Mouse (Mus musculus) c-Kit-positive CD71-positive TER-119-positive erythroid progenitor cells, embryonic 14.5 days (primary cell): ENCODE results near the gene Ffar1.

Experiments
- DNase-seq: peaks from one replicate; pipeline ENCODE4 v3.0.0-alpha.2; 2013; ENCODE audit warnings: low spot score

Gene Ffar1

GRCm38 (mm10) chr7:30861464-30861863 is at the start of gene Ffar1:
Gene Ffar1, minus strand, starts transcription at chr7:30861564.
- no peak for DNase-seq

- no peak for DNase-seq
Observed at GRCm38 (mm10) chr7:30909773-30910172, 48.4 kb upstream of the Ffar1 start.

- no peak for DNase-seq
Observed at GRCm38 (mm10) chr7:30908992-30909431, 47.6 kb upstream of the Ffar1 start.

GRCm38 (mm10) chr7:30908277-30908991 is 47.1 kb upstream of the Ffar1 start:
- DNase-seq: no peak

GRCm38 (mm10) chr7:30904042-30904441 is 42.7 kb upstream of the Ffar1 start:
- no peak for DNase-seq

- DNase-seq: no peak
Observed at GRCm38 (mm10) chr7:30895217-30895616, 33.9 kb upstream of the Ffar1 start.

GRCm38 (mm10) chr7:30892515-30892914 is 31.2 kb upstream of the Ffar1 start:
- DNase-seq: no peak

GRCm38 (mm10) chr7:30891746-30892145 is 30.4 kb upstream of the Ffar1 start:
- no peak for DNase-seq

- no peak for DNase-seq
Observed at GRCm38 (mm10) chr7:30890681-30891080, 29.3 kb upstream of the Ffar1 start.

- DNase-seq: no peak
Observed at GRCm38 (mm10) chr7:30888786-30889185, 27.4 kb upstream of the Ffar1 start.

- no peak for DNase-seq
Observed at GRCm38 (mm10) chr7:30887568-30888188, 26.3 kb upstream of the Ffar1 start.

GRCm38 (mm10) chr7:30886852-30887251 is 25.5 kb upstream of the Ffar1 start:
- DNase-seq: no peak

GRCm38 (mm10) chr7:30884047-30884446 is 22.7 kb upstream of the Ffar1 start:
- DNase-seq: no peak

- DNase-seq: no peak
Observed at GRCm38 (mm10) chr7:30881367-30881766, 20.0 kb upstream of the Ffar1 start.

- DNase-seq: no peak
Observed at GRCm38 (mm10) chr7:30880176-30880575, 18.8 kb upstream of the Ffar1 start, which contains the start of gene Cd22. Gene Cd22, minus strand, starts transcription at chr7:30880342.

- no peak for DNase-seq
Observed at GRCm38 (mm10) chr7:30878950-30879349, 17.6 kb upstream of the Ffar1 start.

GRCm38 (mm10) chr7:30873083-30873482 is 11.7 kb upstream of the Ffar1 start:
- DNase-seq: peak; percentile 25

GRCm38 (mm10) chr7:30863386-30863785 is 2.0 kb upstream of the Ffar1 start:
- no peak for DNase-seq

GRCm38 (mm10) chr7:30859635-30860402 is 1.5 kb downstream of the Ffar1 start:
- DNase-seq: peak; percentile 36

GRCm38 (mm10) chr7:30859290-30859634 is 2.1 kb downstream of the Ffar1 start:
- peak; percentile 29 for DNase-seq

- no peak for DNase-seq
Observed at GRCm38 (mm10) chr7:30857746-30858145, 3.6 kb downstream of the Ffar1 start.

GRCm38 (mm10) chr7:30856078-30856477 is 5.3 kb downstream of the Ffar1 start, which contains the start of gene Ffar3:
Gene Ffar3, minus strand, starts transcription at chr7:30856178.
- no peak for DNase-seq

GRCm38 (mm10) chr7:30851421-30851820 is 9.9 kb downstream of the Ffar1 start:
- no peak for DNase-seq
